Comparison of ENCODE assay signal across 12 mouse cellular contexts in genomic region chr3:98613540-98613939, GRCm38 (mm10). TPM values are rescaled to one million over a fixed set of nuclear protein-coding genes. Genes with fewer than 3 reads are reported as not detected.
"Had no signal": no experiment of that assay in that cellular context is flagged by ENCODE, and none has a peak within 500 bp of the region (broad histone marks: within the 10 kb centered on the region; RNA-seq: fewer than 3 reads in every experiment).

No protein-coding gene starts in this region.

RNA-seq across cellular contexts. Expression of gene Hsd3b5, which starts 16.5 kb away (rescaled TPM):
- polyA plus RNA-seq: lung, embryonic 14.5 days; lung, embryonic 16.5 days; midbrain, embryonic 11.5 days; midbrain, embryonic 13.5 days; midbrain, postnatal 0 days; neural tube, embryonic 13.5 days; small intestine, adult 2 months; stomach, embryonic 14.5 days; stomach, embryonic 16.5 days; thymus, postnatal 0 days had no signal

RNA-seq across cellular contexts. Expression of gene Gm10681, which starts 24.9 kb away (rescaled TPM):
- polyA plus RNA-seq: liver, embryonic 16.5 days; lung, embryonic 14.5 days; lung, embryonic 16.5 days; midbrain, embryonic 11.5 days; midbrain, embryonic 13.5 days; midbrain, embryonic 15.5 days; midbrain, postnatal 0 days; neural tube, embryonic 13.5 days; small intestine, adult 2 months; stomach, embryonic 14.5 days; stomach, embryonic 16.5 days; thymus, postnatal 0 days had no signal
